Mouse (Mus musculus) gastrocnemius, postnatal 10 days (tissue): Measurements from ENCODE around the gene Krtap14. TPM values are rescaled to one million over a fixed set of nuclear protein-coding genes. Genes with fewer than 3 reads are reported as not detected.

ENCODE experiments used
- DNase-seq: peaks from one replicate; pipeline ENCODE4 v3.0.0; 2021; ENCODE audit warnings: mixed read lengths
- long read RNA-seq, 2 experiments: library from polyadenylated mRNA; stranded (forward); transcript quantifications; one replicate each; pipeline ENCODE4 v2.0.0; 2021
- total RNA-seq, 2 experiments: library from RNA; stranded (reverse); gene quantifications; 2 replicates each; pipeline ENCODE4 v1.2.3; 2021

Krtap14 gene
- total RNA-seq = not detected
- long read RNA-seq, experiment 1 = 0 reads
- long read RNA-seq, experiment 2 = 0 reads

DNA sequence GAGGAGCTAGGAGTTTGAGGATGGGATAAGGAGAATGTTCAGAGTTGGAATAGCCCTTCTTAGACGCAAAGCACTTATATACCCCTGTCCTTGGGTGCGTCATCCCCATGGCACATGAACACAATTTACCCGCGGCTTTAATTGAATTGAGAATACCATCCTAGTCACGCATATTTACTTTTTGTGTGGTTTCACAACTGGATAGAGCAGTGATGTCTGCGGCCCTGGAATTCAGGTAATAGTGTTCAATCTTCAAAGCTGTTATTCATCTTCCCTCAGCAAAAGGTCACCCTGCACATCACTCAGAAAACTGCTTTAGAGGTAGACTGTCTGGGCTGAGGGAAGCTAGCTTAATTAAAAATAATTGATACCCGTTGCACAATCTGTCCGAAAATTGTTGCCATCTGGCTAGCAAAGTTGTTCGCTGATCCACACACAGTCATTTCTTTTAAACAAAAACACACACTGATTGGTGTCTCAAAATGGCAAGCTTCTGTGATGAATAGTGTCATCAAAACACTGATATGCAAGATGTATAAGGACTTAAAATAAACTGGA lies at the start of gene Krtap14:
Krtap14 (minus strand) TSS at position 51 of the 558 bp plus-strand sequence.
- no peak for DNase-seq

DNA sequence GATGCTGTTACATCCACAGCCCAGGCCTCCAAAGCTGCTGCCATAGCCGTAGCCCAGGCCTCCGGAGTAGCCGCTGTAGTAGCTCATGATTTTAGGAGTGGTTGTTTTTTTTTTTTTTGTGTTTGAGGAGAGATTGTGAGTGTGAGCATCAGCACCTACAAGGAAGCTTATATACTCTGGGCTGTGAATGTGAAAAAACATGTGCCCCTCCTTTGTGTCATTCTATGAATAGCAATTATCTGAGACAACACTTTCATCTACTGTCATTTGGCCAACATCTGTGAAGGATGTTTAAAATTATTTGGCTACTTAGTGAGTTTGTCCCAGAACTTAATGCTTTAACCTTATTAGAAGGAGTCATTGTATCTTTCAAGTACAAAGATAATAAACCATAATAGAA lies 48.2 kb upstream of the Krtap14 start, which contains the start of gene Krtap19-2:
Krtap19-2 (minus strand) TSS at position 101 of the 400 bp plus-strand sequence.
- no peak for DNase-seq

- DNase-seq = no peak
Observed at GRCm38 (mm10) chr16:88869311-88869710, 43.4 kb upstream of the Krtap14 start, which contains the start of gene Krtap19-1. Gene Krtap19-1, minus strand, starts transcription at chr16:88869411.

- no peak for DNase-seq
Observed at GRCm38 (mm10) chr16:88864887-88865407, 39.0 kb upstream of the Krtap14 start.

GRCm38 (mm10) chr16:88851450-88851849 lies 25.5 kb upstream of the Krtap14 start:
- peak; percentile 8 for DNase-seq

DNA sequence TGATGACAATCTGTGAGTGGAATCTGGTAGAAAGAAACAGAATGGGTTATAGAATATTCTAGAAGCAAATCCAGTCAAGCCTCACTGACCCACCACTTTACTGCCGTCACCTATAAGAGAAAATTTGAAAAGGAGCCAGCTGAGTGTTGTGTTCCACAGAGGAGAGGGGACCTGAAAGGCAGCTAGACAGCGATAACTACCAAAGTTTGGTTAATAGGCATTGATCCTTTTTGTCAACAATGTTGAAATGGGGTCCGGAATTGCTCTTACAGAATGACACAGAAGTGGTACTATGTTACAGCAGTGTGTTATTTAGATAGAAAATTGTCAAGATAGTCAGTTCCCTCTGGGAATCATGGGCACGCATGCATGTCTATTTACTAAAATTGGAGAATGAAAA lies 22.6 kb upstream of the Krtap14 start:
- DNase-seq = no peak

- DNase-seq = no peak
Observed at GRCm38 (mm10) chr16:88847363-88847762, 21.4 kb upstream of the Krtap14 start.

- DNase-seq = no peak
Observed at GRCm38 (mm10) chr16:88826978-88827377, 1.0 kb upstream of the Krtap14 start.

DNA sequence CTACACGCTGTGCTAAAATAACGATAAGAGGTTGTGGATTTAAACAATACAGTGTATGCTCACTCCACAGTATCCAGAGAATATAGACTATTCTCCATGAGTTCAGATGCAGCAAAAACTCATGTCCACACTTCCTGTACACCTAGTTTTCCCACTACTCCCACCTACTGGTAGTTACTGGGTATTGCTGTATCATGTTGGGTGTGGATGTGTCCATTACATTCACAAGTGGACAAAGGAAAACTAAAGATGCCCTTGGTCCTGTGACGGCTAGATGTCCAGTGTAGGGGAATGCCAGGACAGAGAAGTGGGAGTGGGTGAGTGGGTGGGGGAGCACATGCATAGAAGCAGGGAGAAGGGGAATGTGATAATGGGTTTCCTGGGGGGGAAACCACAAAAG lies 2.2 kb downstream of the Krtap14 start:
- DNase-seq = no peak

GRCm38 (mm10) chr16:88820066-88820465 lies 5.9 kb downstream of the Krtap14 start, which contains the start of gene Krtap15:
Gene Krtap15, plus strand, starts transcription at chr16:88820215.
- peak; percentile 13 for DNase-seq

GRCm38 (mm10) chr16:88811827-88812226 lies 14.1 kb downstream of the Krtap14 start, which contains the start of gene Gm20741:
Gene Gm20741, minus strand, starts transcription at chr16:88812220.
- no peak for DNase-seq

DNA sequence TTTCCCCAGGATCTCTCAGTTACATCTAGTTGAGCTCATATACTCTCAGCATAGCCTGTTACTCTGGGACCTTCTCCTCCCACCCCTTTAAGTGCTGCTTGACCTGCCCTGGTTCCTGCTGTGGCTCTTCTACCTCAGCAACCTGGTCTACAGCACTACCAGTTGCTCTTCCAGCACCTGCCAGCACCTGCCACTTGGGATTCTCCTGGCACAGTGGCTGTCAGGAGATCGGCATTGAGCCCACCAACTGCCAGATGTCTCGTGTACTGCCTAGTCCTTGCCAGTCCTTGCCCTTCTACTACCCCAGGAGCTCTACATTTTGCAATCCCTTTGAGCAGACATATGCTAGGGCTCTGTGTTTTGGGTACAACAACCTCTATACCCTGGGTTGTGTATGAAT lies 39.2 kb downstream of the Krtap14 start:
- no peak for DNase-seq

- no peak for DNase-seq
Observed at GRCm38 (mm10) chr16:88777596-88777995, 48.3 kb downstream of the Krtap14 start, which contains the start of gene Gm5965. Gene Gm5965, plus strand, starts transcription at chr16:88777896.

DNA sequence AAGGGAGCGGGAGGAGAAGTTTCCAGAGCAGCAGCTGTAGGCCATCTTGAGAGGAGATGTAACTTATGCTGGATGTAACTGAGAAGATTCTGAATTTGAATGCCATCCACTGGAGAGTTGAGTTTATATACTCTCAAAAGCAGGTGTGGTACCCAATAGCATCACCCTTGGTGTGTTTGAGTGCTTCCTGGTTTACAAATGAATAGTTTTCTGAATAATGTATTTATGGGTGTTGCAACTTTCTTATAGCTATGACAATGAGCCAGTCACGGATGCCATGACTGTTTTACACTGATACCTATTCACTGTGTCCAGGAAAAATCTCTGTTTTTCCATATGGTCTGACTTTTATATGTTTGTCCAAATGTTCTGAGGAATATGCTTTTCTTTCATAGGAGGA lies 51.8 kb downstream of the Krtap14 start, which contains the start of gene 2310057N15Rik:
2310057N15Rik (minus strand) TSS at position 101 of the 400 bp plus-strand sequence.
- DNase-seq = no peak

Other genes starting within 250 kb of the Krtap14 start
- gene Krtap24-1, start 213.9 kb downstream of the Krtap14 start, total RNA-seq = not detected
- under 1 TPM in 1 of 2 experiments, not detected in 1; 0.28 TPM for gene 2310079G19Rik, start 198.5 kb downstream of the Krtap14 start, total RNA-seq
- not detected for gene Krtap26-1, start 178.3 kb downstream of the Krtap14 start, total RNA-seq
- not detected for gene Krtap27-1, start 154.5 kb downstream of the Krtap14 start, total RNA-seq
- not detected for gene 2310061N02Rik, start 118.2 kb downstream of the Krtap14 start, total RNA-seq
- gene Krtap13-1, start 97.3 kb downstream of the Krtap14 start, total RNA-seq = not detected
- not detected for gene Krtap13, start 74.5 kb downstream of the Krtap14 start, total RNA-seq
- not detected for gene 2310034C09Rik, start 67.3 kb downstream of the Krtap14 start, total RNA-seq
- gene 2310057N15Rik, start 51.9 kb downstream of the Krtap14 start, total RNA-seq = not detected
- not detected for gene Gm5965, start 48.2 kb downstream of the Krtap14 start, total RNA-seq
- gene Gm20741, start 13.9 kb downstream of the Krtap14 start, total RNA-seq = not detected
- not detected for gene Krtap15, start 5.9 kb downstream of the Krtap14 start, total RNA-seq
- not detected for gene Krtap19-1, start 43.3 kb upstream of the Krtap14 start, total RNA-seq
- gene Krtap19-2, start 48.1 kb upstream of the Krtap14 start, total RNA-seq = not detected
- gene Krtap19-3, start 51.9 kb upstream of the Krtap14 start, total RNA-seq = not detected
- gene Krtap19-4, start 58.9 kb upstream of the Krtap14 start, total RNA-seq = not detected
- gene Krtap19-5, start 70.3 kb upstream of the Krtap14 start, total RNA-seq = not detected
- gene Krtap19-9b, start 106.1 kb upstream of the Krtap14 start, total RNA-seq = not detected
- gene Krtap16-3, start 136.7 kb upstream of the Krtap14 start, total RNA-seq = not detected
- gene Krtap22-2, start 184.6 kb upstream of the Krtap14 start, total RNA-seq = not detected
- under 1 TPM in 1 of 2 experiments, not detected in 1; 0.63 TPM for gene Gm10229, start 189.1 kb upstream of the Krtap14 start, total RNA-seq
- gene Krtap6-1, start 205.6 kb upstream of the Krtap14 start, total RNA-seq = not detected
- under 1 TPM in 1 of 2 experiments, not detected in 1; 0.96 TPM for gene Gm10228, start 215.3 kb upstream of the Krtap14 start, total RNA-seq
- not detected for gene Krtap6-5, start 221.7 kb upstream of the Krtap14 start, total RNA-seq
- not detected for gene 1110025L11Rik, start 237.9 kb upstream of the Krtap14 start, total RNA-seq